Mouse (Mus musculus) G1E (cell line): ENCODE results near the gene Thyn1.

Experiments used
- CTCF ChIP-seq: IDR thresholded peaks from 2 replicates; pipeline ENCODE4 v1.5.1; 2012; ENCODE audit warnings: low read depth, low read length, inconsistent platforms, mixed read lengths
- GATA1 ChIP-seq: IDR thresholded peaks from 2 replicates; pipeline ENCODE4 v1.6.1; 2012; ENCODE audit warnings: borderline replicate concordance, low read length, inconsistent platforms, mixed read lengths
- GATA2 ChIP-seq: IDR thresholded peaks from 2 replicates; pipeline ENCODE4 v1.6.1; 2012; ENCODE audit warnings: low read depth, low read length, inconsistent platforms, borderline replicate concordance
- POLR2AphosphoS5 ChIP-seq: IDR thresholded peaks from 2 replicates; pipeline ENCODE4 v1.6.1; 2012; ENCODE audit warnings: low read depth, low read length, inconsistent platforms; ENCODE audit not compliant: insufficient replicate concordance
- TAL1 ChIP-seq: conservative IDR thresholded peaks from 2 replicates; pipeline ENCODE4 v1.6.1; 2012; ENCODE audit warnings: low read depth, low read length, inconsistent platforms, mixed read lengths

GRCm38 (mm10) chr9:27026708-27027107, 27.2 kb downstream of the Thyn1 start:
- TF ChIP-seq TAL1 (no peak), CTCF (no peak), GATA2 (no peak), GATA1 (no peak), POLR2AphosphoS5 (no peak)
